Mouse (Mus musculus) neural tube, embryonic 12.5 days (tissue): ENCODE results near the gene Gja5. TPM values are rescaled to one million over a fixed set of nuclear protein-coding genes. Genes with fewer than 3 reads are reported as not detected.
"Not testable (repeated sequence)": the region's sequence is repeated elsewhere in the genome, so short reads cannot be mapped to it uniquely, and the experiment has no call there.

Experiments used
- ATAC-seq: fragments of 200-750 bp; cut with Nextera tagmentation; 2 replicates; pipeline ENCODE4 v1.8.0; 2017; ENCODE audit warnings: low read depth, mild to moderate bottlenecking, moderate TSS enrichment, moderate library complexity; ENCODE audit not compliant: low FRiP score
- H3K27ac ChIP-seq: fragments of 300-500 bp; sonication (generic); 2 replicates; pipeline ENCODE4 v1.5.1; 2016
- H3K27me3 ChIP-seq: fragments of 300-500 bp; sonication (generic); replicated peaks from 2 replicates; pipeline ENCODE4 v1.6.1; 2016; ENCODE audit warnings: mild to moderate bottlenecking
- H3K36me3 ChIP-seq: fragments of 300-500 bp; sonication (generic); 2 replicates; pipeline ENCODE4 v1.6.1; 2016; ENCODE audit warnings: mild to moderate bottlenecking
- H3K4me1 ChIP-seq: fragments of 300-500 bp; sonication (generic); 2 replicates; pipeline ENCODE4 v1.6.1; 2016
- H3K4me2 ChIP-seq: fragments of 300-500 bp; sonication (generic); replicated peaks from 2 replicates; pipeline ENCODE4 v1.6.1; 2016; ENCODE audit warnings: mild to moderate bottlenecking
- H3K4me3 ChIP-seq: fragments of 300-500 bp; sonication (generic); 2 replicates; pipeline ENCODE4 v1.5.1; 2016
- H3K9ac ChIP-seq: fragments of 300-500 bp; sonication (generic); 2 replicates; pipeline ENCODE4 v1.6.1; 2016; ENCODE audit warnings: mild to moderate bottlenecking
- H3K9me3 ChIP-seq: fragments of 300-500 bp; sonication (generic); 2 replicates; pipeline ENCODE4 v1.6.1; 2016; ENCODE audit warnings: mild to moderate bottlenecking
- WGBS: fragments of 180-500 bp; shearing (Covaris S2); methylation state at CpG from one replicate; pipeline ENCODE4 v1.1.7; 2016; 5-methylcytosine and 5-hydroxymethylcytosine counted together
- polyA plus RNA-seq: library from polyadenylated mRNA; unstranded; fragments of >200 nt; fragmentation: Nextera tagmentation; extraction: Ambion mirVana; gene quantifications from 2 replicates; pipeline ENCODE4 v1.2.1, GENCODE M21; 2016

The Gja5 gene
- polyA plus RNA-seq, 1 experiment from 2014 or later = 6.9 TPM

GRCm38 (mm10) chr3:97051264-97051744, 146.8 kb downstream of the Gja5 start:
- Histone ChIP-seq H3K4me2 (no peak overlapping the region), H3K9ac (no peak overlapping the region), H3K4me1 (no peaks in the 10 kb centered on the region; the same call in 1 of the 2 replicates), H3K36me3 (no peaks in the 10 kb centered on the region), H3K27ac (no peak overlapping the region), H3K4me3 (no peak overlapping the region), H3K27me3 (no peaks in the 10 kb centered on the region), H3K9me3 (no peaks in the 10 kb centered on the region)
- no peak for ATAC-seq
- WGBS = 47% methylated on average over 13 of the region's 13 CpGs

DNA sequence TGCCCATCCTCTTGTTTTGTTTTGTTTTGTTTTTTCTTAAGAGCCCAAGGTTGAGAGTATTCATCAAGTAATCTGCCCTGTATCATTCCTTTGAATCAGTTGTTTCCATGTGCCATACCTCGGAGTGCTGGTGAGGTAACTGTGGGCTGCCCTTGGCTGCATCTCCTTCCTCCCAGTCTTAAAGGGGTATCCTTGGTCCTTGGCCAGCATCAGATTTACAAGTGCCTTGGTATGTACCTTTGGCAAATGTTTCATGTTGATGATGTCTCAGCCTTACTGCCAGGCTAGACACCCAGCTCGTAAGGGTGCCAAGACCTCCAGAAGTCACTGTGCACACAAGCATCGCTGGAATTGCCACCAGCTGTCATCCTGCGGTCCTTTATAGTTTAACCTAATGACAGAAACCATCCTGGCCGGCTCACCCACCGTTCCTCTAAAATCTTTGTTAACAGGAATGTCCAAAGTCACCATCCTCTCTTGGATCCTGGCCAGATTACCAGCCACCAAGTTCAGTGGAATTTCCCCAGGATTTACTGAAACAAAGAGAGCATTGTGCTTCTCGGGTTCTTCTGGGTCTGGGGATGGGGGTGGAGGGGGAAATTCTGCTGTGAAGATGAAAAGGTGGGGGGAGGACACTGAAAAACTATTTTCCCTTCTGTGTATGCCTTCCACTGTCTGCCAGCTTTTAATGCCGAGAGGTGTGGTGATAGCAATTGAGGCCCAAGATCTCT, 147.7 kb downstream of the Gja5 start:
- 56% methylated on average over 8 of the region's 8 CpGs for WGBS
- Histone ChIP-seq H3K4me3 (no peak overlapping the region), H3K4me1 (no peaks in the 10 kb centered on the region; the same call in 1 of the 2 replicates), H3K9ac (no peak overlapping the region), H3K9me3 (no peaks in the 10 kb centered on the region), H3K36me3 (no peaks in the 10 kb centered on the region), H3K27ac (no peak overlapping the region), H3K4me2 (no peak overlapping the region), H3K27me3 (no peaks in the 10 kb centered on the region)
- ATAC-seq = no peak

DNA sequence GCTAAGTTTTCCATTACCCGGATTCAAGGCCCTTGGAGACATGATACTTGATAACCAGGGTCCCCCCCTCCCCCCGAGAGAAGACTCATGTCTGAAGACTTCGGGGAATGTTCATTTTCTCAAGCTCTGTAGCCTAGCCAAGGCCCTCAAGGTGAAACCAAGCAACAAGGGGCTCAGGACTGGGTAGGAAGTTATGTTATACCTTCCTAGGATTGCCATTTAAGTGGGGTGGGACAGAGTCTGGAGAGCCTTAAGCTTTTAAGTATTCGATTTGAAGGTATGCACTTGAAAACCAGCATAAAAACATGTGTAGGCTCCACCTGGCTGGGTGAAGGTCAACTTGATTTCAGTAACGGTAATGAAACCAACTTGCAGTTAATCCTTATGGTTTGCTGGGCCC, 154.2 kb downstream of the Gja5 start:
- no peaks in the 10 kb centered on the region for H3K9me3 ChIP-seq
- no peak overlapping the region for H3K4me3 ChIP-seq
- H3K9ac ChIP-seq = no peak overlapping the region
- WGBS = 89% methylated on average over 5 of the region's 5 CpGs
- ATAC-seq = no peak
- no peaks in the 10 kb centered on the region for H3K4me1 ChIP-seq
- H3K27ac ChIP-seq = no peak overlapping the region
- no peaks in the 10 kb centered on the region for H3K27me3 ChIP-seq
- H3K36me3 ChIP-seq = no peaks in the 10 kb centered on the region
- no peak overlapping the region for H3K4me2 ChIP-seq

DNA sequence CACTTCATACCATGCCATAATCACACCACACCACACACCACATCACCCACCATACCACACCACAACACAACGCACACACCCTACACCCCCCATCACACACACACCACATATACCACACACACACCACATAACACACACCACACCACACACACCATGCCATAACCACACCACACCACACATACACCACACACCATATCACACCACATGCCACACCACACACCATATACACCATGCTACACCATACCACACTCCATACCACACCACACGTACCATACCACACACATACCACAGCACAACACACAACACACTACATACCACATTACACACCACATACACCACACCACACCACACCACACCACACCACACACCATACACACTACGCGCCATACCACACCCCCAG, 155.6 kb downstream of the Gja5 start:
- H3K36me3 ChIP-seq = no peaks in the 10 kb centered on the region
- ATAC-seq = no peak
- no peaks in the 10 kb centered on the region for H3K27me3 ChIP-seq
- no peaks in the 10 kb centered on the region for H3K4me1 ChIP-seq
- no peak overlapping the region for H3K9ac ChIP-seq
- no peak overlapping the region for H3K4me2 ChIP-seq
- no peaks in the 10 kb centered on the region for H3K9me3 ChIP-seq
- H3K4me3 ChIP-seq = no peak overlapping the region
- H3K27ac ChIP-seq = no peak overlapping the region
- WGBS = 93% methylated on average over 4 of the region's 4 CpGs

- WGBS = 83% methylated on average over 5 of the region's 5 CpGs
- ATAC-seq = no peak
These were observed 158.3 kb downstream of the Gja5 start for GRCm38 (mm10) chr3:97062814-97063213.

DNA sequence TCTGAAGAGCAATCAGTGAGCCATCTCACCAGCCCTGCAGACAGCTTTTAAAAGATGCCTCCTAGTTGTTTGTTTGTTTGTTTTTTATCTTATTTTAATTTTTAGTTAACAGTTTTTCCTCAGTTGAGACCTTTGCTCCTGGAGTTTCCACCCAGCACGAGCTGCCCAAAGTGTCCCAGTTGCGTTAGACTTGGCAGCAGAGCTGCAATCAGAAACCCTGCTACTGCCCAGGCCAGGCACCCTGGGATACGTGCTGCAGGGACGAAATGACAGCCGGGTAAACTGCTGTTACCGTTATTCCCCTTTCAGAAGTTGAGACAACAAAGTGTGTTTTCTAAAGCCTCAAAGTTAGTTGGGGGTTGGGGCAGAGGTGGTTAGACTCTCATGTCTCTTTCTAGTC, 159.6 kb downstream of the Gja5 start:
- Histone ChIP-seq H3K9me3 (no peaks in the 10 kb centered on the region), H3K4me2 (no peak overlapping the region), H3K27ac (no peak overlapping the region), H3K36me3 (no peaks in the 10 kb centered on the region), H3K4me3 (no peak overlapping the region), H3K9ac (no peak overlapping the region), H3K4me1 (no peaks in the 10 kb centered on the region), H3K27me3 (no peaks in the 10 kb centered on the region)
- no peak for ATAC-seq
- WGBS = 65% methylated on average over 6 of the region's 6 CpGs

More at GRCm38 (mm10) chr3:97062814-97063213, 158.3 kb downstream of the Gja5 start:
- no peak overlapping the region for H3K27ac ChIP-seq
- no peaks in the 10 kb centered on the region for H3K9me3 ChIP-seq
- H3K4me2 ChIP-seq = no peak overlapping the region
- H3K9ac ChIP-seq = no peak overlapping the region
- no peaks in the 10 kb centered on the region for H3K36me3 ChIP-seq
- H3K27me3 ChIP-seq = no peaks in the 10 kb centered on the region
- no peaks in the 10 kb centered on the region for H3K4me1 ChIP-seq
- no peak overlapping the region for H3K4me3 ChIP-seq

DNA sequence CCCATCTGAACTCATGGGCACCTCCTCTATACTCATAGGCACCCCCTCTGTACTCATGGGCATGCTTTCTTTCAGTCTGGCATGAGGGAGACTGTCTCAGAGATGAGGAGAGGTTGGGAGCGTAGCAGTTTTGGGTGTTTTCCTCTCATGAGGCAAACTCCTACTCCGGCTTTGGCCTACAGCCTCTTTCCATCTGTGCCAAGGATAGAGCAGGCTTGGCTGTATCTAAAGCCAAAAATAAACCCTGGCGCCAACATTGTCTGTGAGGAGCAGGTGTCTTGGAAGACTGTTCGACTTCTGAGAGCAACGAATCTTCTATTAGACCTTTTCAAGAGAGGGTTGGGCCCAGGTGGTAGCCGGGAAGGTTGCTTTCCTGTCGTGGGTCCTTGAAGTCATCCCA, 165.1 kb downstream of the Gja5 start:
- H3K9me3 ChIP-seq, H3K36me3 ChIP-seq, H3K27me3 ChIP-seq, H3K4me3 ChIP-seq, H3K9ac ChIP-seq, ATAC-seq, H3K4me1 ChIP-seq, H3K4me2 ChIP-seq, H3K27ac ChIP-seq: not testable (repeated sequence)
- WGBS = 93% methylated on average over 7 of the region's 7 CpGs

DNA sequence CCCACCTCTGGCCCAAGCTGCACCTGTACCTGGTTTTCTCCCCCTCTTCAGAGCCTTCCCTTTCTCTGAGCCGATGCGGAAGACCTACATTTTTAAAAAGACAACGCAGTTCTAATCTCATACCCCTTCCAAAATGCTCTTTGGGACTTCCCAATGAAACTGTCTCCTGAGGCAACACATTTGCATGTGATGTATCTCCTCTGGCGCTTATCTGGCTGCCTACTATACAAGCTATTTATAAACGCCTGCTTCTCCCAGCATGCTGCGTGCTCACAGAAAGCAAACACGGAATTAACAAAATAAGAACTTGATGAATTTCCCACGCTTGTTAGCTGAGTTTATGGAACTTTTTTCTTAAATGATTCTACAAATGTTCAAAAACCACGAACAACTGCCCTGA, 167.4 kb downstream of the Gja5 start:
- not testable (repeated sequence) for ATAC-seq

GRCm38 (mm10) chr3:97072361-97072760, 167.9 kb downstream of the Gja5 start:
- not testable (repeated sequence) for H3K27me3 ChIP-seq, H3K4me2 ChIP-seq, H3K9me3 ChIP-seq, H3K4me1 ChIP-seq, H3K4me3 ChIP-seq, H3K36me3 ChIP-seq, H3K9ac ChIP-seq, ATAC-seq, H3K27ac ChIP-seq
- 74% methylated on average over 5 of the region's 5 CpGs for WGBS

More for the DNA sequence above, 167.4 kb downstream of the Gja5 start:
- WGBS = 70% methylated on average over 9 of the region's 9 CpGs
- H3K27me3 ChIP-seq, H3K36me3 ChIP-seq, H3K9me3 ChIP-seq, H3K4me1 ChIP-seq, H3K9ac ChIP-seq, H3K4me2 ChIP-seq, H3K27ac ChIP-seq, H3K4me3 ChIP-seq: not testable (repeated sequence)

- H3K27ac ChIP-seq, H3K4me2 ChIP-seq, H3K9ac ChIP-seq, H3K27me3 ChIP-seq, H3K36me3 ChIP-seq, H3K4me1 ChIP-seq, H3K9me3 ChIP-seq, H3K4me3 ChIP-seq, ATAC-seq: not testable (repeated sequence)
- WGBS = 28% methylated on average over 3 of the region's 11 CpGs
These were observed 171.4 kb downstream of the Gja5 start for GRCm38 (mm10) chr3:97075744-97076350.

GRCm38 (mm10) chr3:97076412-97076811, 171.9 kb downstream of the Gja5 start:
- Histone ChIP-seq H3K36me3 (no peaks in the 10 kb centered on the region), H3K9me3 (no peaks in the 10 kb centered on the region), H3K27ac (no peak overlapping the region), H3K4me3 (no peak overlapping the region), H3K27me3 (no peaks in the 10 kb centered on the region), H3K4me1 (no peaks in the 10 kb centered on the region), H3K9ac (no peak overlapping the region), H3K4me2 (no peak overlapping the region)
- no peak for ATAC-seq
- 56% methylated on average over 6 of the region's 6 CpGs for whole genome bisulfite sequencing

GRCm38 (mm10) chr3:97078436-97078835, 173.9 kb downstream of the Gja5 start:
- no peaks in the 10 kb centered on the region for H3K36me3 ChIP-seq
- H3K9me3 ChIP-seq = no peaks in the 10 kb centered on the region
- H3K27ac ChIP-seq = no peak overlapping the region
- WGBS = 60% methylated on average over 4 of the region's 4 CpGs
- H3K4me1 ChIP-seq = no peaks in the 10 kb centered on the region
- ATAC-seq = no peak
- H3K9ac ChIP-seq = no peak overlapping the region
- no peak overlapping the region for H3K4me2 ChIP-seq
- no peak overlapping the region for H3K4me3 ChIP-seq
- no peaks in the 10 kb centered on the region for H3K27me3 ChIP-seq

DNA sequence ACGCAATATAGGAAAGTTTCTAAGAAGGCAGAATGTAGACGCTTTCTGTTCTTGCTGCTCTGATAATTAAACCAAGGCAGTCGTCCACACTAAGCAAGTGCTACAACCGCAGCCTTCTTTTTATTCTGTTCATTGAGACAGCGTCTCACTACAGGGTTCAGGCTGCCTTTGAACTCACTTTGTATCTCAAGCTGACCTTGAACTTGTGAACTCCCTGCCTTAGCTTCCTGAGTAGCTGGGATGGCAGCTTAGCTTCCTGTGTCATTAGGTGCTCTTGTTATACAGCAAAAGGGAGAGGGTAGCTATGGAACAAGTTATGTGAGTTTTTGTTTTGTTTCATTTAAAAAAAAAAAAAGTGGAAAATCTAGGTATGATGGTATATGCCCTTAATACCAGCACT, 177.7 kb downstream of the Gja5 start:
- no peaks in the 10 kb centered on the region for H3K36me3 ChIP-seq
- no peak overlapping the region for H3K27ac ChIP-seq
- no peak overlapping the region for H3K4me2 ChIP-seq
- H3K9ac ChIP-seq = no peak overlapping the region
- no peak for ATAC-seq
- no peaks in the 10 kb centered on the region for H3K27me3 ChIP-seq
- 0 out of 2 replicates have a peak, but pooled peaks cover 7% of the 10 kb centered on the region for H3K9me3 ChIP-seq
- no peak overlapping the region for H3K4me3 ChIP-seq
- 88% methylated on average over 5 of the region's 5 CpGs for WGBS
- no peaks in the 10 kb centered on the region for H3K4me1 ChIP-seq
